Mouse (Mus musculus): Measurements from ENCODE around the gene Nt5e. TPM values are rescaled to one million over a fixed set of nuclear protein-coding genes. Genes with fewer than 3 reads are reported as not detected.
A peak's percentile ranks its signal among the peaks of the same experiment; 100 is the strongest.

Nt5e gene
- polyA plus RNA-seq, 1 experiment from 2014 or later: 5.0 TPM

DNA sequence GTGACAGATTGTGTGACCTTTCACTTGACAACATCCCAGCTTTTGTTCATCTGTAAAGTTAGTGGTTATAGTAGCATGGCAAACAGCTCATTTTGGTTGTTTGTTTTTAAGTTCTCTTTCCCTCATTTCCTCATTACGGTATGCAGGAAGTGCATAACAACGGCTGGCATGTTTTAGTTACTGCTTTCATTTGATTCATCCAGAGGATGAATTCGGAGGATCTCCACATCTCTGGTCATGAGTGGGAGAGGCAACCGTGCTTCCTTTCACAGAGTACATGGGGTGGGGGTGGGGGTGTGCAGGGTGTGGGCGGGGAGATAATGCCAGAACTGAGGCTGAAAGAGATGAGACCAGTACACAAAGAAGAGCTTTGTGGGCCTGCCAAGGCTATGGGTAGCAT is 19.9 kb downstream of the Nt5e start:
- 60% methylated on average over 5 of the region's 5 CpGs for WGBS
- H3K9me3 ChIP-seq (replicated peaks): no peaks in the 10 kb centered on the region
- ATAC-seq (replicated peaks; ENCODE audit: insufficient number of reproducible peaks, insufficient read depth, low FRiP score, low read depth): 0 out of 2 replicates have a peak, but pooled peaks have one; percentile 27

DNA sequence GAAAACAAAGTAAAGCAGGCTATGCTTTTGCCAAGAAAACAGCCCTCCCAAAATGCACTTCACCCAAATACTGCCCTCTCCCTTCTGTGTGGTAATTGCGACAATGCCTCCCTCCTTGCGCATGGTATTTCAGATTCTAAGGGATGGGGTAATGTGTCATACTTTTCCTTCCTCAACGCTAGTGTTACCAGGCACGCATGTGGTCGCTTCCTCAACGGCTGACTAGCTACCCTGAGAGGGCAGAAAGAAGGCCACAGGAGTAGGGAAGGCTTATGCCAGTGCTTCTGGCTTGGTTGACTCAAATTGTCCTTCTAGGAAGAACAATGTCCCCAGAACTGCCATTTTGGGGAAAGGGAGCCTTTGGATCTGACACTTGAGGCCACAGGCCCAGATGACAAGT is 21.6 kb downstream of the Nt5e start:
- no peaks in the 10 kb centered on the region for H3K9me3 ChIP-seq (replicated peaks)
- peaks cover 7% of the 10 kb centered on the region; the same call in 1 of the 2 replicates for H3K4me1 ChIP-seq (replicated peaks)
- WGBS: 81% methylated on average over 6 of the region's 6 CpGs
- H3K4me2 ChIP-seq: no peak overlapping the region
- H3K36me3 ChIP-seq: no peaks in the 10 kb centered on the region
- H3K9ac ChIP-seq: no peak overlapping the region
- no peak for ATAC-seq (replicated peaks; ENCODE audit: insufficient number of reproducible peaks, insufficient read depth, low FRiP score, low read depth)
- H3K27me3 ChIP-seq: no peaks in the 10 kb centered on the region
- no peak overlapping the region for H3K4me3 ChIP-seq
- no peak overlapping the region for H3K27ac ChIP-seq

More for the DNA sequence above, 19.9 kb downstream of the Nt5e start:
- H3K36me3 ChIP-seq: no peaks in the 10 kb centered on the region
- H3K9ac ChIP-seq: no peak overlapping the region
- H3K27ac ChIP-seq: no peak overlapping the region
- H3K27me3 ChIP-seq: no peaks in the 10 kb centered on the region
- H3K4me3 ChIP-seq: no peak overlapping the region
- no peak overlapping the region for H3K4me2 ChIP-seq
- peaks cover 7% of the 10 kb centered on the region; the same call in 1 of the 2 replicates for H3K4me1 ChIP-seq (replicated peaks)

GRCm38 (mm10) chr9:88350317-88350716 is 23.3 kb downstream of the Nt5e start:
- Histone ChIP-seq H3K36me3 (no peaks in the 10 kb centered on the region), H3K4me3 (no peak overlapping the region), H3K4me2 (no peak overlapping the region), H3K27me3 (no peaks in the 10 kb centered on the region), H3K4me1 (replicated peaks) (peaks cover 7% of the 10 kb centered on the region; the same call in 1 of the 2 replicates), H3K9ac (no peak overlapping the region), H3K9me3 (replicated peaks) (no peaks in the 10 kb centered on the region), H3K27ac (no peak overlapping the region)
- WGBS: 72% methylated on average over 1 of the region's 1 CpGs
- no peak for ATAC-seq (replicated peaks; ENCODE audit: insufficient number of reproducible peaks, insufficient read depth, low FRiP score, low read depth)

DNA sequence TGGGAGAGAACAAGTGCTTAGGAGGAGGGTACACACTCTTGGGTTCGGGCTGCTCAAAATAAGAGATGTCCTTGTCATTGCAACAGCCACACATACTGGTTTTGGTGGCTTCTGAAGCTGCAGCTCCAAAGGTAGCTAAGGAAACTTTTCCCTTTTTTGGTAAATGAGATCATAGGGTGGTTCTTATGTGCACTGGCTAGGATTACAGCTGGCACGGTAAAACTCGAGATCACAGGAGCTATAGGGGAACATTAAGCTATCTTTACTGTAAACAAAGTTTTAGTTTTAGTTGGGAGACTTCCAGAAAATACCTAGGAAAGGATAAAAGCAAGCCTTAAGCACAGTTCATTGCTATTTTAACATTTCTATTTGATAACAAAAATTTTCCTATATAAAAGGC is 24.2 kb downstream of the Nt5e start:
- Histone ChIP-seq H3K4me3 (no peak overlapping the region), H3K27ac (no peak overlapping the region), H3K9me3 (replicated peaks) (no peaks in the 10 kb centered on the region), H3K4me1 (replicated peaks) (peaks cover 5% of the 10 kb centered on the region; the same call in 1 of the 2 replicates), H3K4me2 (no peak overlapping the region), H3K9ac (no peak overlapping the region), H3K36me3 (no peaks in the 10 kb centered on the region), H3K27me3 (no peaks in the 10 kb centered on the region)
- WGBS: 46% methylated on average over 3 of the region's 3 CpGs
- ATAC-seq (replicated peaks; ENCODE audit: insufficient number of reproducible peaks, insufficient read depth, low FRiP score, low read depth): no peak

- no peaks in the 10 kb centered on the region for H3K9me3 ChIP-seq (replicated peaks)
- H3K4me3 ChIP-seq: no peak overlapping the region
- no peak for ATAC-seq (replicated peaks; ENCODE audit: insufficient number of reproducible peaks, insufficient read depth, low FRiP score, low read depth)
- 76% methylated on average over 6 of the region's 6 CpGs for WGBS
- H3K27ac ChIP-seq: no peak overlapping the region
- no peak overlapping the region for H3K4me2 ChIP-seq
- no peaks in the 10 kb centered on the region for H3K36me3 ChIP-seq
- H3K4me1 ChIP-seq (replicated peaks): no peaks in the 10 kb centered on the region
- no peak overlapping the region for H3K9ac ChIP-seq
- no peaks in the 10 kb centered on the region for H3K27me3 ChIP-seq
Measured at GRCm38 (mm10) chr9:88352741-88353140, 25.7 kb downstream of the Nt5e start.

GRCm38 (mm10) chr9:88353459-88353858 is 26.5 kb downstream of the Nt5e start:
- ATAC-seq (replicated peaks; ENCODE audit: insufficient number of reproducible peaks, insufficient read depth, low FRiP score, low read depth): no peak
- Histone ChIP-seq H3K4me1 (replicated peaks) (no peaks in the 10 kb centered on the region), H3K36me3 (no peaks in the 10 kb centered on the region), H3K4me2 (no peak overlapping the region), H3K27me3 (no peaks in the 10 kb centered on the region), H3K27ac (no peak overlapping the region), H3K9me3 (replicated peaks) (no peaks in the 10 kb centered on the region), H3K9ac (no peak overlapping the region), H3K4me3 (no peak overlapping the region)
- WGBS: 81% methylated on average over 7 of the region's 7 CpGs

DNA sequence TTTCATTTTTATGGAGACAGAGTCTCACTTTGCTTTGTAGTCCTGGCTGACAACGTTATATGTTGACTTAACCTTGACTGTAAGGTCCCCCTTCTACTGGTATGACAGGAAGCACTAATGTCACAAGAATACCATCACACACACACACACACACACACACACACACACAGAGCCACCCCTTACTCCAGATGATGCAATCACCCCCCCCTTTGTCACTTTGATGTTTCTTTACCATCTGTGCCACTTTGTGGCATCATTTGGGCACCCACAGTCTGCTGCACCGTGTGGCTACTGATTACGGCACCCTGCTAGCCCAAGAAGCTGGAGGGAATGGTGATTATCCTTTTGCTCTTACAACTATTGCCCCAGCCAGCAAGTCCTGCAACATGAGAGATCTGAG is 30.2 kb downstream of the Nt5e start:
- Histone ChIP-seq H3K4me3 (no peak overlapping the region), H3K4me2 (no peak overlapping the region), H3K36me3 (no peaks in the 10 kb centered on the region), H3K9ac (no peak overlapping the region), H3K9me3 (replicated peaks) (no peaks in the 10 kb centered on the region), H3K27me3 (no peaks in the 10 kb centered on the region), H3K27ac (no peak overlapping the region), H3K4me1 (replicated peaks) (peaks cover 6% of the 10 kb centered on the region)
- ATAC-seq (replicated peaks; ENCODE audit: insufficient number of reproducible peaks, insufficient read depth, low FRiP score, low read depth): no peak
- WGBS: 52% methylated on average over 3 of the region's 3 CpGs

- no peaks in the 10 kb centered on the region for H3K27me3 ChIP-seq
- no peak overlapping the region for H3K4me2 ChIP-seq
- no peak overlapping the region for H3K4me3 ChIP-seq
- ATAC-seq (replicated peaks; ENCODE audit: insufficient number of reproducible peaks, insufficient read depth, low FRiP score, low read depth): no peak
- no peaks in the 10 kb centered on the region; the same call in 1 of the 2 replicates for H3K36me3 ChIP-seq
- no peak overlapping the region for H3K9ac ChIP-seq
- H3K4me1 ChIP-seq (replicated peaks): peaks cover 17% of the 10 kb centered on the region
- no peak overlapping the region for H3K27ac ChIP-seq
- 62% methylated on average over 2 of the region's 2 CpGs for WGBS
- H3K9me3 ChIP-seq (replicated peaks): no peaks in the 10 kb centered on the region
Measured at GRCm38 (mm10) chr9:88359140-88359539, 32.1 kb downstream of the Nt5e start.

GRCm38 (mm10) chr9:88361211-88361909 is 34.4 kb downstream of the Nt5e start:
- Histone ChIP-seq H3K4me3 (no peak overlapping the region), H3K36me3 (peaks cover 4% of the 10 kb centered on the region; the same call in 1 of the 2 replicates), H3K4me1 (replicated peaks) (peaks cover 17% of the 10 kb centered on the region), H3K9me3 (replicated peaks) (no peaks in the 10 kb centered on the region), H3K27ac (peak overlapping the region; percentile 63), H3K4me2 (no peak overlapping the region), H3K9ac (no peak overlapping the region), H3K27me3 (no peaks in the 10 kb centered on the region)
- ATAC-seq (replicated peaks; ENCODE audit: insufficient number of reproducible peaks, insufficient read depth, low FRiP score, low read depth): no peak; the same call in 1 of the 2 replicates
- 61% methylated on average over 14 of the region's 14 CpGs for WGBS

- WGBS: 19% methylated on average over 5 of the region's 5 CpGs
Measured at GRCm38 (mm10) chr9:88362055-88362850, 35.3 kb downstream of the Nt5e start.

GRCm38 (mm10) chr9:88363102-88363501 is 36.1 kb downstream of the Nt5e start:
- Histone ChIP-seq H3K4me2 (no peak overlapping the region), H3K4me1 (replicated peaks) (peaks cover 17% of the 10 kb centered on the region), H3K36me3 (peaks cover 4% of the 10 kb centered on the region; the same call in 1 of the 2 replicates), H3K27me3 (no peaks in the 10 kb centered on the region), H3K9ac (no peak overlapping the region), H3K4me3 (no peak overlapping the region), H3K9me3 (replicated peaks) (no peaks in the 10 kb centered on the region), H3K27ac (no peak overlapping the region)
- 95% methylated on average over 3 of the region's 3 CpGs for WGBS
- no peak for ATAC-seq (replicated peaks; ENCODE audit: insufficient number of reproducible peaks, insufficient read depth, low FRiP score, low read depth)

More at GRCm38 (mm10) chr9:88362055-88362850, 35.3 kb downstream of the Nt5e start:
- Histone ChIP-seq H3K9ac (no peak overlapping the region), H3K4me3 (no peak overlapping the region), H3K36me3 (peaks cover 4% of the 10 kb centered on the region; the same call in 1 of the 2 replicates), H3K27me3 (no peaks in the 10 kb centered on the region), H3K4me2 (no peak overlapping the region), H3K9me3 (replicated peaks) (no peaks in the 10 kb centered on the region), H3K27ac (no peak overlapping the region), H3K4me1 (replicated peaks) (peaks cover 17% of the 10 kb centered on the region)
- no peak for ATAC-seq (replicated peaks; ENCODE audit: insufficient number of reproducible peaks, insufficient read depth, low FRiP score, low read depth)
